Mouse (Mus musculus) small intestine, adult 2 months (tissue): ENCODE measurements at regions not wholly inside any gene's neighbourhood (a gene's known extent, or its start where the extent isn't known, plus 50 kb on each side); places are given as distances from the start of the nearest gene placed in this dataset.

Experiments used
- H3K27ac ChIP-seq: fragments of 200-500 bp; 2 replicates; pipeline ENCODE4 v1.5.1; 2012; ENCODE audit warnings: low read depth, low read length, control low read depth, inconsistent platforms; ENCODE audit not compliant: insufficient read depth
- H3K27me3 ChIP-seq: fragments of 200-500 bp; 2 replicates; pipeline ENCODE4 v1.6.1; 2012; ENCODE audit warnings: mild to moderate bottlenecking, moderate library complexity, low read length, inconsistent platforms; ENCODE audit not compliant: control insufficient read depth, insufficient read depth
- H3K36me3 ChIP-seq: fragments of 200-500 bp; 2 replicates; pipeline ENCODE4 v1.6.1; 2012; ENCODE audit warnings: mild to moderate bottlenecking, low read length, control low read depth, inconsistent platforms; ENCODE audit not compliant: control insufficient read depth, insufficient read depth
- H3K4me1 ChIP-seq: fragments of 200-500 bp; 2 replicates; pipeline ENCODE4 v1.6.1; 2012; ENCODE audit warnings: low read length, inconsistent platforms, mixed read lengths; ENCODE audit not compliant: control insufficient read depth, insufficient read depth, insufficient read length
- H3K4me3 ChIP-seq: fragments of 200-500 bp; 2 replicates; pipeline ENCODE4 v1.5.1; 2012; ENCODE audit warnings: low read depth, mild to moderate bottlenecking, control low read depth, inconsistent platforms, low read length, moderate library complexity
- CTCF ChIP-seq: fragments of 200-500 bp; IDR thresholded peaks from 2 replicates; pipeline ENCODE4 v1.5.1; 2012; ENCODE audit warnings: low read depth, mild to moderate bottlenecking, control low read depth, inconsistent platforms, low read length, moderate library complexity, mixed read lengths; ENCODE audit not compliant: insufficient replicate concordance, insufficient read length; ENCODE audit errors: extremely low read depth
- POLR2A ChIP-seq: fragments of 200-500 bp; IDR thresholded peaks from 2 replicates; pipeline ENCODE4 v1.6.1; 2012; ENCODE audit warnings: low read depth, mild to moderate bottlenecking, control low read depth, inconsistent platforms, low read length, moderate library complexity
- WGBS: fragments of 180-500 bp; shearing (Covaris S2); methylation state at CpG from one replicate; pipeline ENCODE4 v1.1.7; 2018; 5-methylcytosine and 5-hydroxymethylcytosine counted together

DNA sequence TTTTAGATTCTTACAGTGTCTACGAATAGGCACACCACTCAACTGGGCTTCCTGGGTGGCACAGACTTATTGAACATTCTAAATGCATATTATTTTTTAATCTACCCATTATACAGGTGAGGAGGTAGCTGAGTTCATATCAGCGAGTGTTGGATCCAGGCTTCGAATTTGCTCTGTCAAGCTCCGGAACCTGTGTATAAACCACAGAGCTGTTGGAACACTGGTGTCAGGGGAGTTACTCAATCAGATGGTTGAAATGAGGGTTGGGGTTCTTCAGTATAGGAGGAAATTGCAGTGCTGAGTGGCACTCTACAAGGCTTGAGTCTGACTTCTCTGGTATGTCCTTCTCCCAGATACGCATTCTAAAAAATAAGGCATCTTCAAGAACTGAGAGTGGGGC is 263.1 kb downstream of the Maf start:
- no peaks in the 10 kb centered on the region for H3K36me3 ChIP-seq
- peaks cover 5% of the 10 kb centered on the region; the same call in 1 of the 2 replicates for H3K4me1 ChIP-seq
- no peak overlapping the region for H3K27ac ChIP-seq
- H3K27me3 ChIP-seq, result no peaks in the 10 kb centered on the region
- no peak for TF ChIP-seq CTCF
- no peak for TF ChIP-seq POLR2A
- H3K4me3 ChIP-seq, result no peak overlapping the region
- 88% methylated on average over 5 of the region's 5 CpGs for whole genome bisulfite sequencing

DNA sequence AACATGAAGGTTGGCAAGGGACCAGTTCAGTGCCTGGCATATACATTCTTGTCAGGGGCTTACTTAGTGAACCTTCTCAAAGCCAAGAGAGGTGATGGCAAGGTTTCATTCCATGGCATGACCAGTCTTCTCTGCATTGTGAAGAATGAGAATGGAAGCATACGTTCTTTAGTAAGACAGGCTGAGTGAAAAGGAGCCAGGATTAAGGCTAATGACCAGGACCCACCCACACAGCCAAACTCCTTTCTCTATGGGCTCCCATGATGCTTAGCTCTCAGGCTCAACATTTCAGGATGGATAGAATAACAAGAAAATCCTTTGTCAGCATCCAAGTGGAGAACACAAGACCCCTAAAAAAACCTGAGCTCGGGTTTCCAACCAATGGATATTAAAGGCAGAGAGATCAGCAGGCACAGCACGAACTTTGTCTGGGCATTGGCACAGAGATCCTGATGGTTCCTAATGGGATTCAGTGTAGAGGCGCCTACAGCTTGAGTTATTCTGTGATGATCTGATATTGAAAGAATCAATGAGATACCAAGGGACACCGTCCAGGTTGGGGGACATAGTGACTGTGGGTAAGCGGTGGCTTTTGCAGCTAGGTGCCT is 265.5 kb downstream of the Maf start:
- Histone ChIP-seq H3K36me3 (no peaks in the 10 kb centered on the region), H3K27me3 (no peaks in the 10 kb centered on the region), H3K4me1 (peaks cover 5% of the 10 kb centered on the region; the same call in 1 of the 2 replicates), H3K4me3 (no peak overlapping the region), H3K27ac (no peak overlapping the region)
- 94% methylated on average over 6 of the region's 6 CpGs for WGBS
- no peak for TF ChIP-seq CTCF
- no peak for TF ChIP-seq POLR2A

DNA sequence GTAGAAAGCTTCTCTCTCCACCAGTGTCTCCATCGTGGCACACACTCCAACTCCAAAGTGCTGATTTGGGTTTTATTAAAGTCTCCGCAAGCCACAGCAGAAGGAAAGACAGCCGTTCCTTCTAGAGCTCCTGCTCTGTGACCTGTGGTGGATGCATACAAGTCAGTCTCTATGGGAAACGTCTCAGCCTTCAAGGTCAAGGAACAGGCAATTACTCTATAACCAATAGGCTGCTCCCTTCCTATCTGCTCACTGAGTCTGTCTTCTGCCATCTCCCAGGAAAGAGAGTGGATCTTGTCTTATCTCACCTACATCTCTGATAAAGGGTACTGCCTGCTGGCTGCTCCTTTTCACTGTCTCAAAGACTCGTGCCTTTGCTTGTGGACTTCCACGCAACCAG is 266.3 kb downstream of the Maf start:
- WGBS, result 30% methylated on average over 6 of the region's 6 CpGs
- H3K4me1 ChIP-seq, result peaks cover 5% of the 10 kb centered on the region; the same call in 1 of the 2 replicates
- TF ChIP-seq CTCF (no peak), POLR2A (no peak)
- H3K27ac ChIP-seq, result no peak overlapping the region
- no peaks in the 10 kb centered on the region for H3K36me3 ChIP-seq
- no peak overlapping the region for H3K4me3 ChIP-seq
- H3K27me3 ChIP-seq, result no peaks in the 10 kb centered on the region

DNA sequence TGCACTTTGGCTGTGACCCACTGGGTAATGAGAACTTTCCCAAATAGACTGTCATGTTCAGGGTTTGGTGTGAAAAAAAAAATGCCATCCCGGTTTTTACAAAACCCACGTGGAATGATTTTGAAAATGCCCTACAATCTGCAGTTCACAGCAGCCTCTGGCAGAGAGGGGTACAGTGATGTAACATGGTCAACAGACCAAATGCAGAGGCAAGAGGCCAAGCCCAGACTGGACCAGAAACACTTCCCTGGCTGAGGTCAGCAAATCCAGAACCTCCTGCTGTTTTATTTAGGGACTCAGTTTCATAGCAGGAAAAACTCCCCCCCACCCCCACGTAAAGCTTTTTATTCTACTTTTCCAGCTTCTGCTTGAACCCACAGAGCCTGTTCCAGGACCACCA is 267.4 kb downstream of the Maf start:
- Histone ChIP-seq H3K4me3 (no peak overlapping the region), H3K27me3 (no peaks in the 10 kb centered on the region), H3K36me3 (no peaks in the 10 kb centered on the region), H3K27ac (no peak overlapping the region), H3K4me1 (peaks cover 5% of the 10 kb centered on the region; the same call in 1 of the 2 replicates)
- no peak for TF ChIP-seq POLR2A
- 86% methylated on average over 3 of the region's 3 CpGs for WGBS

DNA sequence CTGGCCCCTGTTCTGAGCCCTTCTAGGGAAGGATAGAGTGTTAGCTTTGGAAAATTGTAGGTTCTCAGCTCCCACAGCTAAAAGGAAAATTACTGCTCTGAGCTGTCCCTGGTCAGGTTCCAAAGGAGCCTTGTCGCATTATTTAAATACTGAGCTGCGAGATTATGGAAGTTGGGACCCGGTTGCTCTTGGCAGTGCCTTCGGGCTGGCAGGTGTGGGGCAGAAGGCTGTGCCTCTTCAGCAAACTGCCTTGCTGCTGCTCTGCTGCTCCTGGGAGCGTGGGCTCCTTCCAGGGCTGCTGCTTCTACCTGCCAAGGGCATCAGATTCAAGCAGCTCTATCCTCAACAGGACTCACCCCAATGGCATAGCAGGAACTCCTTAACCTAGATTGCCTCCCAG is 268.1 kb downstream of the Maf start:
- Histone ChIP-seq H3K36me3 (no peaks in the 10 kb centered on the region), H3K4me1 (peaks cover 5% of the 10 kb centered on the region; the same call in 1 of the 2 replicates), H3K27ac (no peak overlapping the region), H3K4me3 (no peak overlapping the region), H3K27me3 (no peaks in the 10 kb centered on the region)
- TF ChIP-seq POLR2A (no peak), CTCF (no peak)
- 36% methylated on average over 5 of the region's 5 CpGs for WGBS

DNA sequence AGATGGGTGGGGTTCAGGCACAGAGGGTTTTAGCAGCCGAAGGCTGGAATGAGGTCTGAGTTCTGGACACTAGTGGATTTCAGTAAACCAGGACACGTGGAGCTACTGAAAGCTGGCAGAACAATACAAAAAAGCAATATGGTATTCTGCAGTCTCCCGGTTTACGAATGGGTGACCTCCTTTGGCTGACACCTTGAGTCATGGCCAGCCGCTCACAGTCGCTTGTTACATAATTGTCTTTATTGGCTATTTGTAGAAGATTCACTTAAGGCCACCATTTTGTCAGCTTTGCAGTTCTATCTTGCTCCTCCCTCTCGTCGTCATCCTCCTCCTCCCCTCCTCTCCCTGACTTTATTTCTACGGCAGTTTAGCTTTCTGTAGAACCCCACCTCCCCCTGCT is 269.6 kb downstream of the Maf start:
- 94% methylated on average over 9 of the region's 9 CpGs for WGBS
- no peaks in the 10 kb centered on the region for H3K27me3 ChIP-seq
- no peak overlapping the region for H3K4me3 ChIP-seq
- H3K36me3 ChIP-seq, result no peaks in the 10 kb centered on the region
- H3K27ac ChIP-seq, result no peak overlapping the region
- H3K4me1 ChIP-seq, result peaks cover 5% of the 10 kb centered on the region; the same call in 1 of the 2 replicates
- TF ChIP-seq CTCF, result no peak
- TF ChIP-seq POLR2A, result no peak

DNA sequence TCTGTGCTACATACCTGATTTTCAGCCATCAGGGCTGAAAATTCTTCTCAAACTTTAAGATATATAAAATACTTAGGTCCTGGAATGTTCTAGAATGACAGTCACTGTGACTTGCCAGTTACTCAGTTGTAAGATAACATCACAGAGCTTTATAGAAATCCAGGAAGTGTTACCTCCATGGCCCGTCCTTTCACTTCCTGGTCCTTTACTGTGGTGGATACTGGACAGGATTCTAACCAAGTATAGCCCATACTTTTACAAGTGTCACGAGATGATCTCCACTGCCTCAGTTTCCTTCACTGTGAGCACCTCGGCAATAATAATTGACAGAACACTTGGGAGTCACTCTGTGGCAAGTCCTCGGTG is 271.3 kb downstream of the Maf start:
- Histone ChIP-seq H3K4me3 (no peak overlapping the region), H3K36me3 (no peaks in the 10 kb centered on the region), H3K4me1 (peaks cover 5% of the 10 kb centered on the region; the same call in 1 of the 2 replicates), H3K27ac (no peak overlapping the region), H3K27me3 (no peaks in the 10 kb centered on the region)
- WGBS, result 81% methylated on average over 4 of the region's 4 CpGs
- TF ChIP-seq CTCF (no peak), POLR2A (no peak)

DNA sequence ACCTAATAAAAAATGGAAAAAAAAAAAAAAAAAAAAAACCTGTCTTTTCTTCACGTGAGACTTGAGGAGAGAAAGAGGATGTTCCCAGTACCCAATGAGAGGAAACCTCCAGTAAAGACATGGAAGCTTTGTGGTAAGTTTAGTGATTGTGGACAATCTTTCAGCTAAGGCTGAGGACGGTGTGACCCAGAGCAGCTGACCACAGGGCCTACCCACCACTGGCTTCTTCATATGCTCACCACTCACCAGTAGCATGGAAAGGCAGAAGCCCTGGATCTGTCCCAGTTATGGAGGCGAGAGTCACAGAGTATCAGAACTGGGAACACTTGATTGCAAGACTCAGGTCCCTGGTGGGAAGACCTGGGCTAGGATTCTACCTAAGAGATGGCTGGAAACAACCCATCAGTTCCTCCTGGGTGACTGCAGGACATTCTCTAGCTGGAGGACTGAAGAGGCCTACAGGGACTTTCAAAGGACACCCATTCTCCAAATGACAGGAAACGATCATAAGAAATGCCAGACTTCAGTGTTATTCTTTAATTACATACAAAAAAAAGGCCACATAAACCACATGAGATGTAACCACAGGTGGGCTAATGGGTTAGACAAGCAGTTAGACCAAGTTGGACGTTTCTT is 271.8 kb downstream of the Maf start:
- Histone ChIP-seq H3K36me3 (no peaks in the 10 kb centered on the region), H3K27me3 (no peaks in the 10 kb centered on the region), H3K27ac (no peak overlapping the region), H3K4me1 (0 out of 2 replicates have a peak, but pooled peaks cover 2% of the 10 kb centered on the region), H3K4me3 (no peak overlapping the region)
- 90% methylated on average over 5 of the region's 5 CpGs for WGBS
- TF ChIP-seq POLR2A (no peak), CTCF (no peak)
